Mouse (Mus musculus): Measurements from ENCODE around the gene Vav1.

Vav1 gene

GRCm38 (mm10) chr17:57278943-57279590 lies at the start of gene Vav1:
Gene Vav1 (plus strand): TSS chr17:57279100.
- peak; percentile 5 for DNase-seq (ENCODE audit: low read depth, low spot score)

DNA sequence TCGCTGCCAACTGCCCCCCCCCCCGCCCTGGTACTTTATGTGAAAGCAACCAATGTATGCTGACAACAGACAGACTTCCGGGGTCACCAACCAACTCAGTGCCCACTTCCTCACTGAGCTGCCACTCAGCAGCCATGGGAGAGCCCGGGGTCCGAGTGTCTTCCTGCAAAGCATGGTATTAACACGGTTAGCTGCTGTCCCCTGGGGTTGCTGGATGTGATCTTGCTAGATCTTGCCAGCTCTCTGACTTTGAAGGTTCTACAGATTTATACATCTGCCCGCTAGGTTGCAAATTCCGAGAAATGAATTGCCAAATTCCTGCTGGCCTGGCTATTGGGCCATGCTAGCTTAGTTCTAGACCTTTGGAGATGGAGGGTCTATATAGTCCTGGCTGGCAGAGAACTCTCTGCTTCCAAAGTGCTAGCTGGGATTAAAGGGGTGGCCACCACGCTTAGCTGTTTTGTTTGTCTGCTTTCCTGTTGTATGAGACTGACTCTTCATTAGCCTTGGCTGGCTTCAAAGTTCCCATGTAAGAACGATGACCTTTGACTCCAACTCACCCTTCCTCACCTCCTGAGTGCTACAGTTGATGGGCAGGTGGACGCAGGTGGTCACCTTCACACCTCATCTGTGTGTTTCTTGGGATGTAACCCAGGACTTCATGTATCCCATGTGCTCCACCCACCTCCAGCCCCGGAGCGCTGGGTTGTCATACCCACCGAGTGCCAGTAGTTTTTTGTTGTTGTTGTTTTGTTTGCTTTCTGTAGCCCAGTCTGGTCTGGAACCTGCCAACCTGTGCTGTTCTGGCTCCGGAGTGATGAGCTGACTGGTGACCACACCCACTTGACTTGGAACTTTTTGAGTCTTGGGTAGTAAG lies 48.8 kb upstream of the Vav1 start:
- no peak for DNase-seq (ENCODE audit: low read depth, low spot score)

DNA sequence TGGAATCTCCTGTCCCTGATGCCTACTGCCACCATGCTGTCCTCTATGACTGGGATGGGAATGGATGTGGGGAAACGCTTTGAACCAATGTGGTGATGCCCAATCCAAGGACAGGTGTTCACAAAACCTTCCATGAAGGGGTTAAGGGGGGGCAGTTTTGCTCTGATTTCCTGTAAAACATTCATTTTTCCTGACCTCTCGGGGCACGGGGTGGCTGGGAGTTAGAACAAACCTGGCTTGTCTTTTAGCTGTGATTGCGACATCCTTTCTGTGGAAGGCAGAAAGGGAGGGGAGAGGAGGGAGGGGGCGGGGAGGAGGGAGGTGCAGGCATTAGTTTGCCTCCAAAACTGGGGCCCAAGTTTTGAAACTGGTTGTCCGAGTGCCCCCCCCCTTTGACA lies 48.2 kb upstream of the Vav1 start:
- DNase-seq (ENCODE audit: low read depth, low spot score) = no peak

DNA sequence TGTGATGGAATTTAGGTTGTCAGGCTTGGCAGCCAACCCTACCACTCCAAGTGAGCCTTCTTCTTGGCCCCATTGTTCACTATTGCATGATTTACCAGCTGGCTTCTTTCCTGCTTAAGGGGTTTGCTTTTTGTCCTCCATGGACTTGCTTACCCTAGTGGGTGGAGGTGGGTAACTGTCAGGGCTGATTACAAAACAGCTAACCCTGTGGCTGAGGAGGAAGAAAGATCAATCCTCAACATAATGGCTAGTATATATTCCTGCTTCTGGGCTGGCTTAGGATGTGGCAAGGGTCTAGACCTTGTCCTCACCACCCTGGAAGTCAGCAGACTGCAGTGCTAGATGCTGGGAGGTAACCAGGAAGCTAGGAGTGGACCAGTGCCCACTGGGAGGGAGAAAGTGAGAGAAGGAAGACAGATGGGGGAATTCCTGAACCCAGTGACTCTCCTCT lies 47.6 kb upstream of the Vav1 start:
- DNase-seq (ENCODE audit: low read depth, low spot score) = no peak

- no peak for DNase-seq (ENCODE audit: low read depth, low spot score)
Observed at GRCm38 (mm10) chr17:57232200-57232599, 46.7 kb upstream of the Vav1 start.

GRCm38 (mm10) chr17:57233038-57233437 lies 45.9 kb upstream of the Vav1 start:
- no peak for DNase-seq (ENCODE audit: low read depth, low spot score)

GRCm38 (mm10) chr17:57234254-57234928 lies 44.5 kb upstream of the Vav1 start:
- no peak for DNase-seq (ENCODE audit: low read depth, low spot score)

DNA sequence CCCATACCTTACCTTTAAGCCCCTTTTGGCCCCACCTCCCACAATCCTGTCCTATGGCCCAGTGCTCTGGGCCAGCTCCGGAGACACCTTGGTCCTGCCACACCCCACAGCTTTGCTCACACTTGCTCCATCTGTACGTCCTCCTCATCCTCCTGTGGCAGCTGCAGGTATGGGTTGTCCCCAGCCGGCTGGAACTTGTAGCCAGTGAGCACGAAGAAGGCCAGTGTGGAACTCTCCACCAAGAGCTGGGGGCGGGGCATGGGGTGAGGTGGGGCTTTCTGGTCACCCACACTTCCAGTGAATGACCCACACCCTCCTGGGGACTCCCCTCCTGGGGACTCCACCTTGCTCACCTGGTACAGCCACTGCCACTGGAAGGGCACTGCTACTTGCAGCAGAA lies 43.1 kb upstream of the Vav1 start:
- no peak for DNase-seq (ENCODE audit: low read depth, low spot score)

GRCm38 (mm10) chr17:57237181-57237580 lies 41.7 kb upstream of the Vav1 start:
- DNase-seq (ENCODE audit: low read depth, low spot score) = no peak

DNA sequence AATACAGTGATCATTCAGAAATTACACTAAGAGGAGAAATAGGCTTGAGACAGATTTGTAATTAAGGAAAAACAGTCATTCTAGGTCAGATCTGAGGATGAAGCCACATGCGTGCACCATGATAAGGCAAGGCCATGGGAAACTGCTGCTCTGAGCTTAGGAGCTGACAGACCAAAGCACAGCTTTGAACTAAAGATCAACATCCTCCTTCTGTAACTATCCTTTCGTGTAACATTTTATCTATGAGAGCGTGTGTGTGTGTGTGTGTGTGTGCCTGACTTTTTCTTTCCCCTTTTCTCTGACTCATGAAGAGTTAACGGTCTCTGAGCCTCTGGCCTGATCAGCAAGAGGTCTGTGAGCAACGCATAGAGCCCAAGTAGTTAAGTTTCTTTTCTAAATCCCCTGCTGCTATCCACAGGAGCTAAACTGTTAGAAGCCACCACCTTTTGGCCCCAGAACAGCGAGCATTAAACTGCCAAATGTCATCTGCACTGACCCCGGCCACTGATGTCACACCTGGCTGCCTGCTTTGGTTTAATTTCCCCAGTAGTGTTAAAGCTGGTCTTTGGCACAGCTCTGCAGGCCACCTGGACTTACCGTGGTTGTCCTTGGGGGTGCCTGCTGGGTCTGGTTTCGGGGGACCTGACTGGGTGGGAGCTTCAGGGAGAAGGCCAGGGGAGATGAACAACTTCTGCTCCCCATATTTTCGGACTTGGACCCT lies 35.1 kb upstream of the Vav1 start:
- no peak for DNase-seq (ENCODE audit: low read depth, low spot score)

- DNase-seq (ENCODE audit: low read depth, low spot score) = no peak
Observed at GRCm38 (mm10) chr17:57245311-57245929, 33.5 kb upstream of the Vav1 start.

DNA sequence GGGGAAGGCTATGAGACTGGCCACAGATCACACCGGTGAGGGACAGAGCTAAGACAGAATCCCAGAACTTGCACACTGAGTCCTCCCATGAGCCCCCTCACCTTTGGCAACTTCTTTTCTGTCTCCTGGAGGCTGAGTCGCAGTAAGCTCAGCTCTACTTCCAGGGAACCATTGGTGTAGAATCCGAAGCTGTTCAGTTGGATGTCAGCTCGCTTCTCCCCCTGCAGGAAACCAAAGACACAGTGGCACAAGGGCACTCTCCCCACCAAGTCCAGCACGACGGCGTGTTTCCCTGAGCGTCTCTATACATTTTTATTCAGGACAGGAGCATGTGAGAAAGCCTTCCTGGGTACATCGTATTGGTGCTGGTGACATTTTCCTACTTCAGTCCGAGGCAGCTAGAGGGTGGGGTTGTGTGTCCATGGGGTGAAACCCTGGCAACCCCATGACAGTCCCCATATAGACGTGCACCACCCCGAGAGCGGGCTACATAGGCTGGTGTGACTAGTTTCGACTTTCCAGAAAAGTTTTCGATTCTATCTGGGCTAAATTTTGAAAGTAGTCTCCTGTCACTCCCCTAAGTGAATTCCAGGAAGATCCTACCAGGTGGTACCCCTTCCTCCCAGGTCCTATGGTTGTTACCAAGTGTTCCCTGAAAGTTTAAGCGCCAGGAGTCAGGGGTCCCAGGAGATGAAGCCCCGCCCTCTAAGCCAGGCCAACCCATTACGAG lies 32.1 kb upstream of the Vav1 start:
- no peak for DNase-seq (ENCODE audit: low read depth, low spot score)

DNA sequence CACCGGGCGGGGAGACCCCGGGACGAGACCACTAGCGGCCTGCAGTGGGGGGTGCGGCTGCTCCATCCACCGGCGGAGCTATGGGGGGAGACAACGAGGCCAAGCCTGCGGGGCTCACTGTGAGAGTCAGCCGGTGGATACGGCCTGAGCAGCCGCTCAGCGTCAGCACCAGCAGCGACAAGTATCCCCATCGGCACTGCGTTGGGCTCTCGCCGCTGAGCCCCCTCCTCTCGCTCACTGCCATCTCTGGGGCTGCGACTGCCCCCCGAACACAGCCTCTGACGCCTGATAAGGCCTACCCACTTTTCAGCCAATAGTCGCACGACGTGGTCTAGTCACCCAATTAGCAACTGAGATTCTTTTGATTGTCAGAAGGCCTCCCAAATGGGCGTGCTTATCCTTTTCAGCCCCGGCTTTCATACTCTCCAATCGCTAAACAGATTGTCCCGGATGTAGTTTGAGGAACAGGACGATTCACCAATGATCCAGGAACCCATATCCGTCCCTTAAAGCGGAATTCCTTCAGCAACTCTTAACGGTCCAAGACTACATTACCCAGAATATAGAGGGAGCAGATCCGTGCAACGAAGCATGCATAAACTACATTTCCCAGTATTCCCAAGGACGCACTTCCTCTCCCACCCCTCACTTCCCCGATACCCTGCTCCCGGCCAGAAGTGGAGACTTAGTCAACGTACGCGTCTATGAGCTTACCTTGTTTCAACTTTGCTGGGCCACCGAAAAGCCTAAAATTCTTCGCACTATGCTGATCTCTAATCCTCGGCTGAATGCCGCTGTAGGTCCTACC lies 31.3 kb upstream of the Vav1 start:
- peak; percentile 100 for DNase-seq (ENCODE audit: low read depth, low spot score)

GRCm38 (mm10) chr17:57248201-57248699 lies 30.6 kb upstream of the Vav1 start, which contains the start of gene Gpr108:
Gene Gpr108 (minus strand): TSS chr17:57248446.
- peak; percentile 96 for DNase-seq (ENCODE audit: low read depth, low spot score)

- peak; percentile 37 for DNase-seq (ENCODE audit: low read depth, low spot score)
Observed at GRCm38 (mm10) chr17:57248771-57249170, 30.1 kb upstream of the Vav1 start.

GRCm38 (mm10) chr17:57249186-57250181 lies 29.4 kb upstream of the Vav1 start, which contains the start of gene Trip10:
Gene Trip10 (plus strand): TSS chr17:57249455.
- peak; percentile 79 for DNase-seq (ENCODE audit: low read depth, low spot score)

DNA sequence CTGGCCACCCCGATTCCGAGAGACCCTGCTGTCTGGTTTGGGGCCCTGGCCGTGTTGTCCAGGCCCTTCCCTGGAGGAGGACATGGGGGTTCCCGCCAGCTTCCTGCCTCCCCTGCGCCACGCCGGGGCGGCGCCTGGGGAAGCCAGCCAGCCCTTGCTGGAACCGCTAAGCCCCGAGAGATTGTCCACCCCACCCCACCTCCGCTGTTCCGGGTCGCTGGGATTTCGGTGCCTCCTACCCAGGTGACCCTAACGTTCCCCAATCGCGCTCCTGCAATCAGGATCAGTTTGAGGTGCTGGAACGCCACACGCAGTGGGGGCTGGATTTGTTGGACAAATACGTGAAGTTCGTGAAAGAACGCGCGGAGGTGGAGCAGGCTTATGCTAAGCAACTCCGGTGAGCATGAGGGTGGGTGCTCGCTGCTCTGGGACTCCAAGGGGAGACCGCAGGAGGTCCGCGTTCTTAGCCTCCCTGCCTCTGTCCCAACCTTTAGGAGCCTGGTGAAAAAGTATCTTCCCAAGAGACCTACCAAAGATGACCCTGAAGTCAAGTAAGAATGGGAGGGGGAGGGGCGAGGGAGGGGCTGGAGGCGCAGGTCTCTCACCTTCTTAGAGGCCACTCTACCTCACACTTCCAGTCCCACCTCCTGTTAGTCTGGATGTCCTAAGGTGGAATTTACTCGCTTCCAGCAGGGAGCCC lies 28.3 kb upstream of the Vav1 start:
- peak; percentile 74 for DNase-seq (ENCODE audit: low read depth, low spot score)

Data from brain, adult 2 months (tissue).